Mouse (Mus musculus): ENCODE measurements around the gene Palld. TPM values are rescaled to one million over a fixed set of nuclear protein-coding genes. Genes with fewer than 3 reads are reported as not detected.

Palld gene
- polyA plus RNA-seq, 1 experiment from 2014 or later = 49.7 TPM

DNA sequence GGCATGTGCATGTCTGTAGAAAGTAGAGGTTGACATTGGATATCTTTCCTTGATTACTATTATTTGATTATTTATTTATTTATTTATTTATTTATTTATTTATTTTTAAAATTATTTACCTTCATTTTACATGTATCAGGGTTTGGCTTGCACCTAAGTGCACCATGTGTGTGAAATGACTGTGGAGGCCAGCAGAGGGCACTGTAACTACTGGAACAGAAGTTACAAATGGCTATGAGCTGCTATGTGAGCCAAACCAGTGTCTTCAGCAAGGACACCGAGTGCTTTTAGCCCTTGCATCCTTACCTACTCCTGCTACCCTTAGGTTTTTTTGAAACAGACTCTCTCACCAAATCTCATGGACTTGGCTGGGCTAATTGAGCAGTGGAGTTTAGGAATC lies 202.2 kb downstream of the Palld start:
- ATAC-seq (replicated peaks; ENCODE audit: low FRiP score, low read depth) (no peak), DNase-seq (ENCODE audit: low spot score) (no peak)
- Histone ChIP-seq H3K9ac (ENCODE audit: low read depth, low read length) (no peak overlapping the region), H3K4me3 (replicated peaks; ENCODE audit: low read depth, low read length) (no peak overlapping the region), H3K36me3 (ENCODE audit: insufficient read depth, low read length) (no peaks in the 10 kb centered on the region), H3K4me1 (replicated peaks; ENCODE audit: insufficient read depth, low read length) (peaks cover 4% of the 10 kb centered on the region), H3K4me2 (ENCODE audit: low read length) (no peak overlapping the region), H3K9me3 (replicated peaks; ENCODE audit: low read length) (no peaks in the 10 kb centered on the region), H3K27ac (peak overlapping the region; percentile 47), H3K27me3 (ENCODE audit: insufficient read depth, low read length) (no peaks in the 10 kb centered on the region)
- peak; percentile 56 for TF ChIP-seq CTCF (IDR thresholded peaks at IDR 0.05; ENCODE audit: low read depth)
- WGBS = 76% methylated on average over 1 of the region's 1 CpGs

DNA sequence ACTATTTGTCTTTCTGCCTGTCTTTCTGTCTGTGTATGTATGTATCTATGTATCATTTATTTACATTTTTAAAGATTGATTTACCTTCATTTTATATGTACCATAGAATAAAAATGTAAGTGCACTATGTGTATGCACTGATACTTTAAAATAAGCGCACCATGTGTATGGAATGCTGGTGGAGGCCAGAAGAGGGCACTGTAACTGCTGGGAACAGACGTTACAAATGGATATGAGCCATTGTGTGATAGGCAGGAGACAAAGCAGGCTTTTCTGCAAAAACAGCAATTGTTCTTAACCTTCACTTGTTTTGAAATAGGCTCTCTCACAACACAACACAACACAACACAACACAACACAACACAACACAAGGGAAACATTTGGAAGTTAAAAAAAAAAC lies 203.5 kb downstream of the Palld start:
- DNase-seq (ENCODE audit: low spot score) (no peak), ATAC-seq (replicated peaks; ENCODE audit: low FRiP score, low read depth) (no peak)
- no peak overlapping the region for H3K27ac ChIP-seq
- H3K36me3 ChIP-seq (ENCODE audit: insufficient read depth, low read length) = no peaks in the 10 kb centered on the region
- no peak overlapping the region for H3K9ac ChIP-seq (ENCODE audit: low read depth, low read length)
- no peak overlapping the region for H3K4me2 ChIP-seq (ENCODE audit: low read length)
- H3K27me3 ChIP-seq (ENCODE audit: insufficient read depth, low read length) = no peaks in the 10 kb centered on the region
- H3K9me3 ChIP-seq (replicated peaks; ENCODE audit: low read length) = no peaks in the 10 kb centered on the region
- H3K4me3 ChIP-seq (replicated peaks; ENCODE audit: low read depth, low read length) = no peak overlapping the region
- H3K4me1 ChIP-seq (replicated peaks; ENCODE audit: insufficient read depth, low read length) = peaks cover 4% of the 10 kb centered on the region
- 83% methylated on average over 2 of the region's 2 CpGs for whole genome bisulfite sequencing
- TF ChIP-seq CTCF (IDR thresholded peaks at IDR 0.05; ENCODE audit: low read depth) = peak; percentile 57

DNA sequence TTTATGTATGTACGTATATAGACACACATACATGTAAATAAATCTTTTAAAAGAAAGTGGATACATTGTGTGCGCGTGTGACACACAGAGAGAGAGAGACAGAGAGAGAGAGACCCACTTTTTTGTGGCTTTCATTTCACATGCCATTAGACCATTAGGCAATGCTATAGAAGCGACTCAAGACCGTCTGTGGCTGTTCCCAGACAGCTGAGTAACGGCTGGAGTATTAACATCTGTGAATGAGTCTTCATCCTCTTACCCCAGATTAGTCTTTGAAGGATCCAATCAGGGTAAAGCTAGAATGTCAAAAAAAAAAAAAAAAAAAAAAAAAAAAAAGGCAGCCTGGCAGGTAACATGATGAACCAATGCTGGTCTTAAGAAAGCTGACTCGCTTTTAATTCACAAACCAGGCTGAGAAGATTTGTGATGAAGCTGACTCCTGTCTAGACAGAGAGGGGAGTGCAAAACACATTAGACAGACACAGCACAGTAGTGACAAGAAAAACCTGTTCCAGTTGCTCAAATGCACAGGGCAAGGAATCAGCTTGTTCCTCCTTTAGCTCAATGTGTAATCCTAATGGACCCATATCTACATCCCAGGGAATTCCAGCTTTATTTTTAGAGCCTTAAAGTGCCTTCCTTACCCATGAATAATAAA lies 204.6 kb downstream of the Palld start:
- Histone ChIP-seq H3K9ac (ENCODE audit: low read depth, low read length) (no peak overlapping the region), H3K9me3 (replicated peaks; ENCODE audit: low read length) (no peaks in the 10 kb centered on the region), H3K27ac (no peak overlapping the region; the same call in 1 of the 2 replicates), H3K4me3 (replicated peaks; ENCODE audit: low read depth, low read length) (no peak overlapping the region), H3K27me3 (ENCODE audit: insufficient read depth, low read length) (no peaks in the 10 kb centered on the region), H3K4me1 (replicated peaks; ENCODE audit: insufficient read depth, low read length) (no peaks in the 10 kb centered on the region), H3K36me3 (ENCODE audit: insufficient read depth, low read length) (no peaks in the 10 kb centered on the region), H3K4me2 (ENCODE audit: low read length) (no peak overlapping the region)
- peak; percentile 85 for DNase-seq (ENCODE audit: low spot score)
- no peak; the same call in 1 of the 2 replicates for ATAC-seq (replicated peaks; ENCODE audit: low FRiP score, low read depth)
- no peak for TF ChIP-seq CTCF (IDR thresholded peaks at IDR 0.05; ENCODE audit: low read depth)
- WGBS = 55% methylated on average over 7 of the region's 7 CpGs

DNA sequence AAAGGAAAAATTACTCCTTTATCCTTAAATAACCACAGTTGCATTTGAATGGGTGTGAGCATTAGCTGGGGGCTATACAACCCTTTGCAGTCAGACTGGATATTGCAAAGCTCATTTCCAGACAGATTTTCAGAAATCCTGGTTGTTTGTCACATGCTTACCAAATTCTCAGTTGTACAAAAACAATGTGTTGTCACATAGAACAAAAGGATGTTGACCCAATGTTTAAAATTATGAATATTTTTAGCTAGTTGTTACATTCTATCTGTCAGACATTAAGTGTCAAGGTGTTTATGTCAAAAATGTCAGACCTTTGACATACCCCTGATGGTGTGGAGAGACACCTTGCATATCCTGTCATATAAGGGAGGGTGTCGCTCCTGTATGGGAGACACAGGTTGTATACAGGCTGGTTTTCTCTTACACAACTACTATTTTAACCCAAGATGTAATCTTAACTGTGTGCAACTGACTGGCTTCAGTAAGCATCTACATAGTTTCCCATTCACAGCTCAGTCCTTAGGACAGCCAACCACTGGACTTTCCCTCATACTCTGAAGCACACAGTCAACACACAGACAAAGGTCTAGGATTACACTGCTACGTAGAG lies 205.5 kb downstream of the Palld start:
- no peaks in the 10 kb centered on the region for H3K4me1 ChIP-seq (replicated peaks; ENCODE audit: insufficient read depth, low read length)
- DNase-seq (ENCODE audit: low spot score) (no peak), ATAC-seq (replicated peaks; ENCODE audit: low FRiP score, low read depth) (no peak)
- TF ChIP-seq CTCF (IDR thresholded peaks at IDR 0.05; ENCODE audit: low read depth) = no peak
- no peaks in the 10 kb centered on the region for H3K36me3 ChIP-seq (ENCODE audit: insufficient read depth, low read length)
- WGBS = 79% methylated on average over 2 of the region's 2 CpGs
- no peaks in the 10 kb centered on the region for H3K9me3 ChIP-seq (replicated peaks; ENCODE audit: low read length)
- H3K4me2 ChIP-seq (ENCODE audit: low read length) = no peak overlapping the region
- no peak overlapping the region for H3K27ac ChIP-seq
- no peak overlapping the region for H3K9ac ChIP-seq (ENCODE audit: low read depth, low read length)
- H3K4me3 ChIP-seq (replicated peaks; ENCODE audit: low read depth, low read length) = no peak overlapping the region
- no peaks in the 10 kb centered on the region for H3K27me3 ChIP-seq (ENCODE audit: insufficient read depth, low read length)

DNA sequence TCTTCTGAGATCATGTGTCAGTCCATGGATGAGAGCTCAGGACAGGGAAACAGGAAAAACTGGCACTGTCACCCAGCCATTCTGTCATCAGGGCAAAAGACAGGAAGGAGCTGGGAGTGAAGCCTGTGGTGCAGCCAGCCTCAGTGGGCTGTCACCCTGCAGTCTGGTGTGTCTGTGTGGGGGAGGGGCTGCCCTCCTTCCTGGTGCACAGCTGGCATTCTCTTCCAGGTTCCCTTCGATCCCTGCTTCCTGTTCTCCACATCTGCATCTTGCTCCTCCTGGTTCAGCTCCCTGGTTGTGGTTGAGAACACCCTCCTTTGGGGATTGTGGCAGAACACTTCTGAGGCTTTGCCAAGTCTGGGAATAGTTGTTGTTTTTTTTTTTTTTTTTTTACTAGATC lies 207.1 kb downstream of the Palld start:
- Histone ChIP-seq H3K4me3 (replicated peaks; ENCODE audit: low read depth, low read length) (no peak overlapping the region), H3K27ac (no peak overlapping the region), H3K36me3 (ENCODE audit: insufficient read depth, low read length) (no peaks in the 10 kb centered on the region), H3K4me2 (ENCODE audit: low read length) (no peak overlapping the region), H3K4me1 (replicated peaks; ENCODE audit: insufficient read depth, low read length) (no peaks in the 10 kb centered on the region), H3K9me3 (replicated peaks; ENCODE audit: low read length) (no peaks in the 10 kb centered on the region), H3K9ac (ENCODE audit: low read depth, low read length) (no peak overlapping the region), H3K27me3 (ENCODE audit: insufficient read depth, low read length) (no peaks in the 10 kb centered on the region)
- DNase-seq (ENCODE audit: low spot score) = no peak
- WGBS = 22% methylated on average over 1 of the region's 1 CpGs
- no peak for TF ChIP-seq CTCF (IDR thresholded peaks at IDR 0.05; ENCODE audit: low read depth)
- no peak for ATAC-seq (replicated peaks; ENCODE audit: low FRiP score, low read depth)

DNA sequence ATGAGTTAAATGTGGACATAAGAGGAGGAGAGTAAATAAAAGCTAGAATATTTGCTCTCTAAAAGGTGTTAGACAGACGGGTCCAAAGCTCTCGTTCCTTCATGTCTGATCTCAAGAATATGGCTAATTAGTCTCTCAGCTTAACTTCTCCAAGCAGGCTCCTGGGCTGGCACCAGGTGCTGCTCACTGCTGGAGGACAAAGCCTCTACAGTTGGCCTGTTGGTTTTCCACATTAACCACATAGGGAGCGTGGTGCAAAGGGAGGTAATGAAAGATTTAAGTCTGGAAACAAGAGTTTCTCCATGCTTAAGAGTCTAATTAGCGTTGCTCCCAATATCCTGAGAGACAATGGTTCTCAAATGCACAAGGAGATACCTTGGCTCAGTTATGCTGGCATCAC lies 209.6 kb downstream of the Palld start:
- no peak for TF ChIP-seq CTCF (IDR thresholded peaks at IDR 0.05; ENCODE audit: low read depth)
- H3K27ac ChIP-seq = no peak overlapping the region
- no peak for DNase-seq (ENCODE audit: low spot score)
- H3K9ac ChIP-seq (ENCODE audit: low read depth, low read length) = no peak overlapping the region
- no peaks in the 10 kb centered on the region for H3K27me3 ChIP-seq (ENCODE audit: insufficient read depth, low read length)
- ATAC-seq (replicated peaks; ENCODE audit: low FRiP score, low read depth) = no peak
- 85% methylated on average over 4 of the region's 4 CpGs for whole genome bisulfite sequencing
- no peaks in the 10 kb centered on the region for H3K4me1 ChIP-seq (replicated peaks; ENCODE audit: insufficient read depth, low read length)
- H3K4me2 ChIP-seq (ENCODE audit: low read length) = no peak overlapping the region
- H3K9me3 ChIP-seq (replicated peaks; ENCODE audit: low read length) = no peaks in the 10 kb centered on the region
- H3K36me3 ChIP-seq (ENCODE audit: insufficient read depth, low read length) = no peaks in the 10 kb centered on the region
- H3K4me3 ChIP-seq (replicated peaks; ENCODE audit: low read depth, low read length) = no peak overlapping the region
